Mouse (Mus musculus) embryo, embryonic 11 days (tissue): Measurements from ENCODE around the gene Cdc25a.
A peak's percentile ranks its signal among the peaks of the same experiment; 100 is the strongest.

ENCODE experiments used
- DNase-seq: peaks from one replicate; pipeline ENCODE4 v3.0.0-alpha.2; 2015

Gene Cdc25a

GRCm38 (mm10) chr9:109932756-109933375 lies 57.5 kb downstream of the Cdc25a start:
- peak; percentile 65 for DNase-seq

- DNase-seq: no peak
These were observed 64.0 kb downstream of the Cdc25a start for GRCm38 (mm10) chr9:109939401-109939800.

- no peak for DNase-seq
These were observed 67.4 kb downstream of the Cdc25a start for GRCm38 (mm10) chr9:109942796-109943195.
